Mouse (Mus musculus) neural tube, embryonic 13.5 days (tissue): ENCODE results near the gene Ulk2. TPM values are rescaled to one million over a fixed set of nuclear protein-coding genes. Genes with fewer than 3 reads are reported as not detected.

Experiments
- ATAC-seq: fragments of 200-750 bp; cut with Nextera tagmentation; 2 replicates; pipeline ENCODE4 v1.8.0; 2017; ENCODE audit warnings: low read depth, mild to moderate bottlenecking, moderate TSS enrichment, moderate library complexity
- H3K27ac ChIP-seq: fragments of 300-500 bp; sonication (generic); replicated peaks from 2 replicates; pipeline ENCODE4 v1.5.1; 2015; ENCODE audit warnings: moderate library complexity, mild to moderate bottlenecking, inconsistent platforms
- H3K27me3 ChIP-seq: fragments of 300-500 bp; sonication (generic); 2 replicates; pipeline ENCODE4 v1.6.1; 2015; ENCODE audit warnings: mild to moderate bottlenecking, inconsistent platforms
- H3K36me3 ChIP-seq: fragments of 300-500 bp; sonication (generic); 2 replicates; pipeline ENCODE4 v1.6.1; 2015; ENCODE audit warnings: mild to moderate bottlenecking, inconsistent platforms
- H3K4me1 ChIP-seq: fragments of 300-500 bp; sonication (generic); replicated peaks from 2 replicates; pipeline ENCODE4 v1.6.1; 2015; ENCODE audit warnings: inconsistent platforms
- H3K4me2 ChIP-seq: fragments of 300-500 bp; sonication (generic); 2 replicates; pipeline ENCODE4 v1.6.1; 2015; ENCODE audit warnings: inconsistent platforms, mild to moderate bottlenecking, moderate library complexity
- H3K4me3 ChIP-seq: fragments of 300-500 bp; sonication (generic); 2 replicates; pipeline ENCODE4 v1.5.1; 2015; ENCODE audit warnings: mild to moderate bottlenecking, inconsistent platforms
- H3K9ac ChIP-seq: fragments of 300-500 bp; sonication (generic); 2 replicates; pipeline ENCODE4 v1.6.1; 2015; ENCODE audit warnings: moderate library complexity, mild to moderate bottlenecking, inconsistent platforms
- H3K9me3 ChIP-seq: fragments of 300-500 bp; sonication (generic); 2 replicates; pipeline ENCODE4 v1.6.1; 2016; ENCODE audit warnings: inconsistent platforms
- WGBS: fragments of 180-500 bp; shearing (Covaris S2); methylation state at CpG from one replicate; pipeline ENCODE4 v1.1.7; 2015; 5-methylcytosine and 5-hydroxymethylcytosine counted together
- polyA plus RNA-seq: library from polyadenylated mRNA; unstranded; fragments of >200 nt; fragmentation: Nextera tagmentation; extraction: Ambion mirVana; gene quantifications from 2 replicates; pipeline ENCODE4 v1.2.1, GENCODE M21; 2015

The Ulk2 gene
- 33.6 and 34.8 TPM in 2 replicates for polyA plus RNA-seq

DNA sequence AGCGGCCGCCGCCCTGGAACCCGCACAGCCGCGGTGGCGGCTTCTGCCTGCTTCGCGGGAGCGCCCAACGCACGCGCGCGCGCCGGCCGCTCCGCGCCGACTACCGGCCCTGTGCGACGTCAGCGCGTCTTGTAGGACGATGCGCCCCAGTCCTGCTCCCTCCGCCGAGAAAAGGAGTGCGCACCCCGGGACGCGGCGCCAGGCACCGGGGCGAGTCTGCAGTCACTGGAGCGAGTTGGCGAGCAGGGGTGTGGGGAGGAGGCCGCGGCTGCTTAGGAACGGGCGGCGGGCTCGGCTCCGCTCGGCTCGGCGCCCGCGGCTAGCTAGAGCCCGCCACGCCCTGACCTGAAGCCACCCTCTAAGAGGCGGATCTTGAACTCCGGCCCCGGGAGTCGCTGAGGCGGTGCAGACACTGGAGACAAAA lies at the start of gene Ulk2:
Ulk2 (minus strand) TSS at position 86 of the 424 bp plus-strand sequence.
- Histone ChIP-seq H3K4me2 (peak within 1 kb of the TSS; percentile 64), H3K9ac (peak within 1 kb of the TSS; percentile 100), H3K27me3 (no peaks in the 10 kb centered on the region), H3K9me3 (no peaks in the 10 kb centered on the region), H3K27ac (peak within 1 kb of the TSS; percentile 98), H3K36me3 (peaks cover 6% of the 10 kb centered on the region; the same call in 1 of the 2 replicates), H3K4me3 (peak within 1 kb of the TSS; percentile 93), H3K4me1 (peaks cover 24% of the 10 kb centered on the region)
- ATAC-seq: peak; percentile 95
- under 1% methylated on average over 58 of the region's 58 CpGs for WGBS

- Histone ChIP-seq H3K4me1 (no peaks in the 10 kb centered on the region), H3K27ac (no peak overlapping the region), H3K4me3 (no peak overlapping the region), H3K9ac (no peak overlapping the region), H3K36me3 (peaks cover 62% of the 10 kb centered on the region), H3K9me3 (no peaks in the 10 kb centered on the region), H3K4me2 (no peak overlapping the region), H3K27me3 (no peaks in the 10 kb centered on the region)
- WGBS: 81% methylated on average over 5 of the region's 5 CpGs
- no peak for ATAC-seq
Measured at GRCm38 (mm10) chr11:61882183-61882582, 27.3 kb upstream of the Ulk2 start.

GRCm38 (mm10) chr11:61879921-61880320 lies 25.0 kb upstream of the Ulk2 start:
- no peaks in the 10 kb centered on the region for H3K9me3 ChIP-seq
- no peak overlapping the region for H3K4me2 ChIP-seq
- no peaks in the 10 kb centered on the region for H3K4me1 ChIP-seq
- no peak for ATAC-seq
- H3K27ac ChIP-seq: no peak overlapping the region
- no peak overlapping the region for H3K4me3 ChIP-seq
- no peaks in the 10 kb centered on the region for H3K27me3 ChIP-seq
- peaks cover 68% of the 10 kb centered on the region for H3K36me3 ChIP-seq
- H3K9ac ChIP-seq: no peak overlapping the region

DNA sequence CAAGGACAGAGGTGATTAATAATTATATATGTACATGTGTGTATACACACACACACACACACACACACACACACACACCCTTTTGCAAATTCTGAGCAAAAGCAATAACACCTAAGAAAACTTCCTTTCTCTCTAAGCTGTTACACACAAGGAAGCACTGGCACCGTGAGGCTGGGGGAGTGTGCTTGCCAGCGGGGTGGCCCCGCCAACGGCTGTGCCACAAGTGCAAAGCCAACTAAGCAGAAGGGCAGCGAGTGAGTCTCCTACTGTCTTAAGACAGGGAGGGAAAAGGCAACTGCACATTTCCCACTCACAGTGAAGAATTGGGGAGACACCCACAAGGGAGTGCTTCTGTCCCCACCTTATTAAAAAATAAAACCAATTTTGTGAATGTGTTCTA lies 17.0 kb upstream of the Ulk2 start:
- Histone ChIP-seq H3K27me3 (no peaks in the 10 kb centered on the region), H3K9me3 (no peaks in the 10 kb centered on the region), H3K4me2 (no peak overlapping the region), H3K36me3 (peaks cover 77% of the 10 kb centered on the region), H3K4me3 (no peak overlapping the region), H3K4me1 (no peaks in the 10 kb centered on the region), H3K27ac (no peak overlapping the region), H3K9ac (no peak overlapping the region)
- no peak for ATAC-seq
- WGBS: 91% methylated on average over 5 of the region's 5 CpGs

GRCm38 (mm10) chr11:61866856-61867255 lies 12.0 kb upstream of the Ulk2 start:
- Histone ChIP-seq H3K4me3 (no peak overlapping the region), H3K9me3 (no peaks in the 10 kb centered on the region), H3K4me1 (no peaks in the 10 kb centered on the region), H3K4me2 (no peak overlapping the region), H3K9ac (no peak overlapping the region), H3K27ac (no peak overlapping the region), H3K27me3 (no peaks in the 10 kb centered on the region), H3K36me3 (peaks cover 33% of the 10 kb centered on the region)
- ATAC-seq: no peak

DNA sequence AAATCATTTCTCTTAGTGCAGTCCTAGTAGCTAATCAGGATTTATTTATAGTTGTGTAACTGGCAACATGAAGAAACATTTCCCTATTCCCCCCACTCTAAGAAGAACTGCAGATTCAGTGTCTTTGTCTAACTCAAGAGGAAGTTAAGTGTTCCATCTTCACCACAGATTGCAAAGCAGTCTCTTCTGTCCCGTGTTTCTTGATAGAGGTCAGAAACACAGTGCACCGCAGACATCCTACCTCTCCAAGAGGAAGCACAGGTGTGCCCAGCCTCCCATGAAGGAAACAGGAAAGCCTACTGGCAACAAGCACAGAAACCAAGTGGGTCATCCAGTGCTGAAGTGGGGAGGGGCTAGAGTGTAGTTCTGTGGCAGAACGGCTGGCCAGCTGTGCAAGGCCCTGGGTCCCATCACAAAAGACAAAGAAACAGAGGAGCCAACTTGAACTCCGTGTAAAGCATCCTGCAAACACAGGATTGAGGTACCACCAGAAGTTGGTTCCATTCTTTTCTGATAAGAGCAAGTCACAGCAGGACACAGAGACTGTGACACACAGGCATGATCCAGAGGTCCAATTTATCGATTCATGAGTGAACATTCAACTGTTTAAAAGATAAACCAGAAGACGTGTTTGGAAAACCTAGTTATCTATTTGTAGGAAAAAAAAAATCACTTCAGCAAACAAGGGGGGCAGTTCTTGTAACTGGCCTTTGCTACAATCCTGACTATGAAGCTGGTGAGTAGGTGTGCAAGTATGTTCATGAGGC lies 7.1 kb upstream of the Ulk2 start:
- no peak overlapping the region for H3K27ac ChIP-seq
- no peaks in the 10 kb centered on the region for H3K36me3 ChIP-seq
- H3K4me3 ChIP-seq: no peak overlapping the region
- ATAC-seq: no peak
- no peaks in the 10 kb centered on the region for H3K9me3 ChIP-seq
- H3K4me1 ChIP-seq: no peaks in the 10 kb centered on the region
- no peak overlapping the region for H3K4me2 ChIP-seq
- no peak overlapping the region for H3K9ac ChIP-seq
- no peaks in the 10 kb centered on the region for H3K27me3 ChIP-seq
- WGBS: 80% methylated on average over 6 of the region's 6 CpGs

- no peak for ATAC-seq
- Histone ChIP-seq H3K27me3 (no peaks in the 10 kb centered on the region), H3K27ac (no peak overlapping the region), H3K4me1 (0 out of 2 replicates have a peak, but pooled peaks cover 7% of the 10 kb centered on the region), H3K36me3 (no peaks in the 10 kb centered on the region), H3K4me2 (no peak overlapping the region), H3K9me3 (no peaks in the 10 kb centered on the region), H3K4me3 (no peak overlapping the region), H3K9ac (no peak overlapping the region)
- 77% methylated on average over 1 of the region's 1 CpGs for WGBS
Measured at GRCm38 (mm10) chr11:61859316-61859715, 4.4 kb upstream of the Ulk2 start.

DNA sequence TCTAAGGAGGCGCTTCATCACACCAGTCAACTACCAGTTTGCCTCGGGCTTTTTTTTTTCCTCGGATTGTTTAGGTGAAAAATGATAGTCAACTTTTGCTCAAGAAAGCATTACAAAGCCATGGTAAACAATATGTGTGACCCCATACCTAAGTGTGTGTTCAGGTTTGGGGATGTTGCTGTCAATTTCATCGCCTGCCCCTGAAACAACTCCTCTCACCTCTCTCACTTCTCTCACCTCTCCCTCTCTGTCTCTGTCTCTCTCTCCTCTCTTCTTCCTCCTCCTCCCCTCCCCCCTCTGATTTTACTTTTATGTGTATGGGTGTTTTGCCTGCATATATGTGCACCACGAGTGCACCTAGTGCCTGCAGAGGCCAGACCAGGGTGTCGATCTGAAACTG lies 666 bp upstream of the Ulk2 start:
- 52% methylated on average over 6 of the region's 6 CpGs for WGBS
- H3K4me3 ChIP-seq: peak overlapping the region; percentile 93
- peak overlapping the region; percentile 64 for H3K4me2 ChIP-seq
- ATAC-seq: no peak
- H3K27me3 ChIP-seq: no peaks in the 10 kb centered on the region
- H3K9me3 ChIP-seq: no peaks in the 10 kb centered on the region
- H3K4me1 ChIP-seq: peaks cover 24% of the 10 kb centered on the region
- peak overlapping the region; percentile 100 for H3K9ac ChIP-seq
- peak overlapping the region; percentile 98 for H3K27ac ChIP-seq
- H3K36me3 ChIP-seq: peaks cover 4% of the 10 kb centered on the region; the same call in 1 of the 2 replicates

DNA sequence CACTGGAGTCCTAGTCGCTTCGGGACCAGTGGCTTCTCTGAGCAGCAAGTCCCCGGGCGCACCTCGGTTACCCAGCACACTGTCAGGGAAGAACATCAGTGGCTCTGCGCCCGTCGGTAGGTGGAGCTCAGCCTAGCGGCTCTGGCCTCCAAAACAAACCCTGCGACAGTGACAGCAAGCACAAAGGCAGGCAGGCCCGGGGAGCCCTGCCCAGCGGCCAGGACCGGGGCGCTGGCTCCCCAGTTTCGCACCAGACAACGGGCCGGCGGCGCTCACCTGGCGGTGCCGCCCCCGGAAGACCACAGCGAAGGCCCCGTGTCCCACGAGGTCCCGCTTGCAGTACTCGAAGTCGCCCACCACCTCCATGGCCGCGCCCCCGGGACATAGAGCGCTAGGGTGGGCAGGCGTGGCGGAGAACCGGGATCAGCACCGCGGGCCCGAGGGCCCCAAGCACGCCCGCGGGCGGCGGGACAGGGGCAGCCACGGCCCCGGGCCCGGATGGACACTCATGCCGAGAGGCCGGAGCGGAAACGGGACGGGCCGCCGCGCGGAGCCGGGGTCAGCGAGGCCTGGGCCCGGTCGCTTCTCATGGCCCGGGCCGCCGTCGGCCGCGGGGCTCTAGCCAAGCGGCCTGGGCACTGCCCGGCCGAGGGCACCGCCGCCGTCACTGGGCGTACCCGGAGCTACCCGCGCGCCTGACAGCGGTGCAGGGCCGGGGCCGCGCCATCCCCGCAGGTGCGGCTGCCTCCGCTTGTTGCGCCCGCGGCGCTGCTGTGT lies 474 bp downstream of the Ulk2 start:
- ATAC-seq: peak; percentile 93
- under 1% methylated on average over 75 of the region's 87 CpGs for WGBS

GRCm38 (mm10) chr11:61853659-61854058 lies 1.2 kb downstream of the Ulk2 start:
- H3K36me3 ChIP-seq: peaks cover 12% of the 10 kb centered on the region; the same call in 1 of the 2 replicates
- H3K4me1 ChIP-seq: peaks cover 30% of the 10 kb centered on the region
- H3K27ac ChIP-seq: peak overlapping the region; percentile 98
- 17% methylated on average over 5 of the region's 5 CpGs for WGBS
- no peaks in the 10 kb centered on the region for H3K9me3 ChIP-seq
- H3K27me3 ChIP-seq: no peaks in the 10 kb centered on the region
- peak overlapping the region; percentile 93 for H3K4me3 ChIP-seq
- no peak for ATAC-seq
- peak overlapping the region; percentile 64 for H3K4me2 ChIP-seq
- peak overlapping the region; percentile 100 for H3K9ac ChIP-seq

More for the DNA sequence above, 474 bp downstream of the Ulk2 start:
- Histone ChIP-seq H3K4me3 (peak overlapping the region; percentile 93), H3K4me1 (peaks cover 28% of the 10 kb centered on the region), H3K27ac (peak overlapping the region; percentile 98), H3K36me3 (peaks cover 10% of the 10 kb centered on the region; the same call in 1 of the 2 replicates), H3K4me2 (peak overlapping the region; percentile 64), H3K9me3 (no peaks in the 10 kb centered on the region), H3K27me3 (no peaks in the 10 kb centered on the region), H3K9ac (peak overlapping the region; percentile 100)

DNA sequence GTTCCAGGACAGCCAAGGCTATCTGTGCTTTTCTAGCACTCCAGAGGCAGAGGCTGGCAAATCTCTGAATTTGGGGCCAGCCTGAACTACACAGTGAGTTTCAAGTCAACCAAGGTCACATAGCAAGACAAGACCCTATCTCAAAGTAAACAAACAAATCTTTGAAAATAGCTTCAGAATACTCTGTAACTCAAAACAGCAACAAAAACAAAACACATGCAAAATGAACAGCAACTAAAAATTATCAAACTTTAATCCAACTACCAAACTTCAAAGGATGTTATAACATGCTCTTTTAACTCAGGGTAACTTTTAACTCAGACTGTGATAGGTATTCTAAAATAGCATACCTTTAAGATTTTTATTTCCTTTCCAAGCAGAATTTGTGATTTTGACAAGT lies 2.0 kb downstream of the Ulk2 start:
- H3K27me3 ChIP-seq: no peaks in the 10 kb centered on the region
- peak overlapping the region; percentile 39 for H3K4me2 ChIP-seq
- no peak overlapping the region for H3K9ac ChIP-seq
- no peak overlapping the region for H3K27ac ChIP-seq
- peaks cover 30% of the 10 kb centered on the region for H3K4me1 ChIP-seq
- 0 out of 2 replicates have a peak overlapping the region, but pooled peaks have one; percentile 4 for H3K4me3 ChIP-seq
- no peak for ATAC-seq
- no peaks in the 10 kb centered on the region for H3K9me3 ChIP-seq
- peaks cover 12% of the 10 kb centered on the region; the same call in 1 of the 2 replicates for H3K36me3 ChIP-seq

GRCm38 (mm10) chr11:61851195-61851594 lies 3.7 kb downstream of the Ulk2 start:
- Histone ChIP-seq H3K27me3 (no peaks in the 10 kb centered on the region), H3K9ac (no peak overlapping the region), H3K27ac (no peak overlapping the region), H3K4me2 (no peak overlapping the region), H3K36me3 (peaks cover 12% of the 10 kb centered on the region; the same call in 1 of the 2 replicates), H3K4me1 (peaks cover 34% of the 10 kb centered on the region), H3K9me3 (no peaks in the 10 kb centered on the region), H3K4me3 (no peak overlapping the region)
- ATAC-seq: no peak
- 93% methylated on average over 3 of the region's 3 CpGs for WGBS
